Mouse (Mus musculus): Measurements from ENCODE around the gene Gtdc1.

DNA sequence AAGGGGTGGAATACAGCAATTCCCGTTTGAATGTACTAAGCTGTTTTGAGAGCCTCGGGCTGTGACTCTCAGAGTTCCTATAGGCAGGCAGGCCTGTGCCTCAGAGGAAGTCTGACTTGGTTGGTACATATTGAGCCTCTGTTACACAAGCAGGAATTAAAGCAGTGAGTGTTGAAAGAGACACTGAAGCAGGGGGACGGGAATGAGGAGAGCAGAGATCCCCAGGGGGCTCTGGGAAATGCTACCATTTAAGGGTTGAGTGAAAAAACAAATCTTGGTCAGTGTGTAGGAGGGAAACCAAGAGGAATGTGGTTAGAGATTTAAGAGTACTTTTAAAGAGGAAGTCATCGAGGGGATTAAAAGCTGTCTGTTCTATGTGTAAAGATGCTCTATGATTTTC is 49.0 kb upstream of the Gtdc1 start:
- TF ChIP-seq CTCF (IDR thresholded peaks at IDR 0.05; ENCODE audit: extremely low read depth, insufficient read depth, low read length) = no peak
- TF ChIP-seq POLR2A (IDR thresholded peaks at IDR 0.05; ENCODE audit: extremely low read depth, insufficient read depth, low read length) = no peak

Data from cortical plate, adult 2 months (tissue).